Mouse (Mus musculus): ENCODE results near the gene Bco1.

- no peak for TF ChIP-seq POLR2A (IDR thresholded peaks at IDR 0.05; ENCODE audit: low read depth, low read length)
- peak; percentile 60 for TF ChIP-seq CTCF (conservative IDR thresholded peaks at IDR 0.05; ENCODE audit: insufficient read depth, insufficient read length, low read depth, low read length)
These were observed 14.2 kb downstream of the Bco1 start for GRCm38 (mm10) chr8:117109801-117110390.
